Mouse (Mus musculus) megakaryocyte, embryonic 14.5 days (primary cell): ENCODE measurements around the gene Trim56.

Source experiments
- FLI1 ChIP-seq: IDR thresholded peaks from 2 replicates; pipeline ENCODE4 v1.6.1; 2012; ENCODE audit warnings: low read length, inconsistent platforms, mixed read lengths
- GATA1 ChIP-seq: IDR thresholded peaks from 3 replicates; pipeline ENCODE4 v1.6.1; 2012; ENCODE audit warnings: mixed read lengths, low read length, inconsistent platforms, borderline replicate concordance

DNA sequence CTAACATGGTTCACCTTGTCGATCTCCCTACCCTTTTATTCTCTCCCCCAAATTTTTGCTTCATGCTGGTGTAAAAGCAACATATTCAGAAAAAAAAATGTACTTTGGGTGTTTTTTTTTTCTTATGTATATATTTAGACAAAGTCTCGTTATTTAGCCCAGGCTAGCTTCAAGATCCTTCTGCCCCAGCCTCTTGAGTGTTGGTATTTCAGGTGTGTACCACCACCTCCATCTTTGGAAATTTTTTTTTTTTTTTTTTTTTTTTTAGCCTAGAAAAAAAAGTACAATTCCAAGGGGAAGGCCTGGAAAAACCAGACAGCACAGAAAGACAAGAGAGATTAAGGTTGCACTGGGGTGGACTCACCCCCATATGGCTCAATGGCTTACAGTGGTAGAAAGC, 978 bp upstream of the Trim56 start:
- TF ChIP-seq GATA1: no peak
- TF ChIP-seq FLI1: no peak
